Mouse (Mus musculus) heart, adult 2 months (tissue): ENCODE measurements around the gene Prox1. TPM values are rescaled to one million over a fixed set of nuclear protein-coding genes. Genes with fewer than 3 reads are reported as not detected.

Experiments
- DNase-seq, 2 experiments: peaks; one replicate each; pipeline ENCODE4 v3.0.0; 2021
- H3K27ac ChIP-seq: fragments of 200-600 bp; 2 replicates; pipeline ENCODE4 v1.8.1; 2022
- H3K27me3 ChIP-seq: fragments of 200-500 bp; 2 replicates; pipeline ENCODE4 v1.6.1; 2012; ENCODE audit warnings: mild to moderate bottlenecking, low read length, inconsistent platforms, mixed read lengths; ENCODE audit not compliant: control insufficient read depth, insufficient read depth
- H3K36me3 ChIP-seq: fragments of 200-500 bp; 2 replicates; pipeline ENCODE4 v1.6.1; 2012; ENCODE audit warnings: low read length, inconsistent platforms; ENCODE audit not compliant: control insufficient read depth, insufficient read depth
- H3K4me1 ChIP-seq: fragments of 200-500 bp; 2 replicates; pipeline ENCODE4 v1.6.1; 2011; ENCODE audit warnings: low read length; ENCODE audit not compliant: control insufficient read depth, insufficient read depth
- H3K4me3 ChIP-seq: fragments of 200-600 bp; 2 replicates; pipeline ENCODE4 v1.8.1; 2022
- H3K79me2 ChIP-seq: fragments of 200-500 bp; replicated peaks from 2 replicates; pipeline ENCODE4 v1.6.1; 2012; ENCODE audit warnings: mild to moderate bottlenecking, inconsistent platforms, low read length, moderate library complexity, mixed read lengths; ENCODE audit not compliant: control insufficient read depth, insufficient read depth
- H3K9ac ChIP-seq: fragments of 200-500 bp; 2 replicates; pipeline ENCODE4 v1.6.1; 2012; ENCODE audit warnings: low read depth, mild to moderate bottlenecking, control low read depth, inconsistent platforms, low read length, mixed read lengths
- CTCF ChIP-seq: fragments of 200-600 bp; IDR thresholded peaks from 2 replicates; pipeline ENCODE4 v1.8.1; 2022; ENCODE audit warnings: antibody characterized with exemption, mild to moderate bottlenecking, moderate library complexity
- EP300 ChIP-seq: fragments of 200-500 bp; IDR thresholded peaks from 2 replicates; pipeline ENCODE4 v1.6.1; 2011; ENCODE audit warnings: low read depth, low read length, control low read depth; ENCODE audit not compliant: insufficient read depth
- POLR2A ChIP-seq: fragments of 200-500 bp; IDR thresholded peaks from 2 replicates; pipeline ENCODE4 v1.6.1; 2011; ENCODE audit warnings: mild to moderate bottlenecking, low read depth, low read length, control low read depth; ENCODE audit not compliant: insufficient read depth
- WGBS: fragments of 180-500 bp; shearing (Covaris S2); methylation state at CpG from one replicate; pipeline ENCODE4 v1.1.7; 2018; 5-methylcytosine and 5-hydroxymethylcytosine counted together
- intact Hi-C: fragments of 180-260 bp; cut with DNase I; formaldehyde crosslinking; loops from one replicate; pipeline ENCODE4 v1.15.1; 2025
- polyA plus RNA-seq: library from polyadenylated mRNA; depleted of rRNA; stranded (reverse); fragments of >200 nt; gene quantifications from 2 replicates; pipeline ENCODE4 v1.2.3, GENCODE M21; 2012
- total RNA-seq, 2 experiments: library from RNA; stranded (reverse); gene quantifications; 2 replicates each; pipeline ENCODE4 v1.2.3; 2021

The Prox1 gene
- total and polyA plus RNA-seq, 3 experiments, result 12.1 to 57.3 (median 46.2) TPM

DNA sequence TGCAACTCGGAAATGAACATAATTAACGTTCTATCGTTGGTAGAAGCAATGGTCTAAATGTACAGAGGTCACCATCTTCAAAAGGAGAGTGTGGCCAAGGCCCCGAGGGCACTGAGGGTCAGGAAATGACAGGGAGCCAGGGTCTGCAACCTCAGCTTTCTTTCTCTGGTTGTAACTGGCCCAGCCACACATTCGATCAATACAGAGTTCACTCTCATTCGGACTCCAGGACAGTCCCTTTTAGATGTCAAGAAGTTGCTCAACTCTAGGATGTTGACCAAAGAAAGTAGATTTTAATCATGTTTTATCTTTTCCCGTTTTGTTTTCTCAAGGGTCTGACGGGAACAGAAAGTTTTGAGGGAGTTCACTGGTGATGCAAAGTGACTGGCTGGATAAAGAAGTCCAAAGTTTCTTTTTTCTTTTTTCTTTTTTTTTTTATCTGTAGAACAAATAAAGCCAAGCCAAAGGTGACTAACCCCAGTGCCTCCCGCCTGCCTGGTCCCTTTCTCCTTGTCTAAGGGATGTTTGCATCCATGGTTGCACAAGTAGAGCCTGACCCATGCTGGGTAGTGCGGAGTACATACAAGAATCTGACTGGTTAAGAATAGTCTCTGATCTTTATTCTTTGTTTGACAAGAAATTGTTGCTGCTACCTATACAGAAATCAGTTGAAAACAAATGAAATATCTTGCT is 34.0 kb upstream of the Prox1 start:
- Histone ChIP-seq H3K79me2 (no peaks in the 10 kb centered on the region), H3K27ac (no peak overlapping the region), H3K4me3 (no peak overlapping the region), H3K9ac (no peak overlapping the region), H3K36me3 (no peaks in the 10 kb centered on the region), H3K27me3 (no peaks in the 10 kb centered on the region), H3K4me1 (no peaks in the 10 kb centered on the region)
- no peak for DNase-seq
- 67% methylated on average over 10 of the region's 10 CpGs for WGBS
- intact Hi-C loops, result no loop called here
- TF ChIP-seq POLR2A (no peak), EP300 (no peak), CTCF (no peak)

DNA sequence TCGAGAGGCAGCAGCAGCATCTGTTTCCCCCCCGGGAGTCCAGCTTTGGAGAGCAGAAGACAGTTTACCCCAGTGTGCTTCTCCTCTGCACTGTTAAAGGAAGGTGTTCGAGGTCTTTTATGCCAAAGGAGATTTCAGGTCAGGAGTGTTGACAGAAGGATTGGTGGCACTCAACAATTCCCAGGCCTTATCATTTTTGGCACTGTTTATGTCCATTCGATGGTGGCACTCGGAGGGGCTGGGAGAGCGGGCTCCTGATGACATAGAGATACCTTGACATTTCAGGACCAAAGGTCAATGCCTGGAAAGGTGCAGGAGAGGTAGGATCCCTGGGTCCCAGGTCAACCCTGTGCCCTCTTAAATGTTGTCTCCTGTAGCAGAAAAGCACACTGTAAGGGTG is 31.2 kb upstream of the Prox1 start:
- H3K27ac ChIP-seq, result no peak overlapping the region
- WGBS, result 40% methylated on average over 6 of the region's 6 CpGs
- DNase-seq, result peak; percentile 28 to 30
- no peak overlapping the region for H3K9ac ChIP-seq
- H3K36me3 ChIP-seq, result no peaks in the 10 kb centered on the region
- H3K4me1 ChIP-seq, result no peaks in the 10 kb centered on the region
- intact Hi-C loops, result no loop called here
- no peaks in the 10 kb centered on the region for H3K27me3 ChIP-seq
- no peak overlapping the region for H3K4me3 ChIP-seq
- no peaks in the 10 kb centered on the region for H3K79me2 ChIP-seq
- TF ChIP-seq EP300 (no peak), POLR2A (no peak), CTCF (no peak)

DNA sequence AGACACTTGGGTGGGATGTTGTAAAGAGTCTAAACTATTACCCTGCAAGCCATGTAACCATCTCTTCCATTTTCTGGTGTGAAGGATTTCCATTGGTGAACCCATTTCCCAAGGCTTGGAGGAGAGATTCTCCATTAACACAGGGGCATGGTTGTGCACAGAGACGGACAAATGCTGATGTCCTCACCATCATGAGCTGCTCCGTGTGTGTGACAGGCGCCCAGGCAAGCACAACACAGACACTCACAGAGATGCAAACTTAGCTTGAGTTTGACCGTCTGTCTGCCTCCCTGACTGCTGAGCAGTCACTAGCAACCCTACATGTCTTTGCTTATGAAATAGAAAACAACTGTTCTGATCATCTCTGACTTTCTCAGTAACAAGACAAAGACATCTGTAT is 30.5 kb upstream of the Prox1 start:
- TF ChIP-seq EP300 (no peak), CTCF (no peak), POLR2A (no peak)
- Histone ChIP-seq H3K27ac (no peak overlapping the region), H3K27me3 (no peaks in the 10 kb centered on the region), H3K4me3 (no peak overlapping the region), H3K9ac (no peak overlapping the region), H3K36me3 (no peaks in the 10 kb centered on the region), H3K79me2 (no peaks in the 10 kb centered on the region), H3K4me1 (no peaks in the 10 kb centered on the region)
- WGBS, result 93% methylated on average over 4 of the region's 4 CpGs
- DNase-seq, result no peak
- intact Hi-C loops, result no loop called here

DNA sequence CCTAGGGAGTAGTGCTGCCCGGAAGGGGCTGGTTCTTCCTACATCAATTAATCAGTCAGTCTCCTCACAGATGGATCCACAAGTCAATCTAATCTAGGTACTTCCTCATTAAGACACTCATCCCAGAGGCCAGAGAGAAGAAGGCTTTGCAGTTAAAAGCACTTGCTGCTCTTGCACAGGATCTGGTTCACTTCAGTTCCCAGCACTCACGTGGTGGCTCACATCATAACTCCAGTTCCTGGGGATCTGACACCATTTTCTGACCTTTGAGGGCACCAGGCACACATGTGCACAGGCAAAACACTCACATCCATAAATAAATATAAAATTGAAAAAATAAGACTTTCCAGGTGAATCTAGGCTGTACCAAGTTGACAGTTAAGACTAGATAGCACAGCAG is 27.7 kb upstream of the Prox1 start:
- no peak for DNase-seq
- 88% methylated on average over 2 of the region's 2 CpGs for WGBS
- no peak overlapping the region for H3K27ac ChIP-seq
- H3K27me3 ChIP-seq, result no peaks in the 10 kb centered on the region
- H3K36me3 ChIP-seq, result no peaks in the 10 kb centered on the region
- H3K79me2 ChIP-seq, result no peaks in the 10 kb centered on the region
- H3K9ac ChIP-seq, result no peak overlapping the region
- no peak overlapping the region for H3K4me3 ChIP-seq
- intact Hi-C loops, result no loop called here
- TF ChIP-seq CTCF (no peak), EP300 (no peak), POLR2A (no peak)
- H3K4me1 ChIP-seq, result no peaks in the 10 kb centered on the region

DNA sequence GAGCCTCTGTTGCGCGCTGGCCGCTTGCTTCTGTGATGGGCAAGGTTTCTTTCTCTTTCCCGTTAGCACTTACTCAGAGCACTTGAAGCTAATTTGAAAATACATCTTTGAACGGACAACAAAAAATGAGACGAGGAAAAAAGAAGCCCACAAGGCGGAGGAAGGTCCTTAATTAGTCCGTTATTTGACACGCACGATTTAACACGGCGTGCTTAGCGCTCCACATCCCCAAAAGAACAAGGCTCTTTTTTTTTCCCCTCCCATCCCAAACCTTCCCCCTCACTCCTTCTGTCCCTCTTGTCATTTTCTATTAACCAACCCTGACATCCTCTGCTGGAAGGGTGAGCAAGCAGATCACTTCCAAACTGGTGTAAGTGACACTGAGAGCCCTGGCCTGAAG is 21.5 kb upstream of the Prox1 start:
- H3K27ac ChIP-seq, result no peak overlapping the region
- H3K27me3 ChIP-seq, result no peaks in the 10 kb centered on the region
- peaks cover 1% of the 10 kb centered on the region for H3K4me1 ChIP-seq
- no peak for DNase-seq
- 96% methylated on average over 13 of the region's 13 CpGs for WGBS
- intact Hi-C loops, result no loop called here
- H3K9ac ChIP-seq, result no peak overlapping the region
- H3K4me3 ChIP-seq, result no peak overlapping the region
- no peaks in the 10 kb centered on the region for H3K79me2 ChIP-seq
- TF ChIP-seq EP300 (no peak), CTCF (no peak), POLR2A (no peak)
- no peaks in the 10 kb centered on the region for H3K36me3 ChIP-seq

DNA sequence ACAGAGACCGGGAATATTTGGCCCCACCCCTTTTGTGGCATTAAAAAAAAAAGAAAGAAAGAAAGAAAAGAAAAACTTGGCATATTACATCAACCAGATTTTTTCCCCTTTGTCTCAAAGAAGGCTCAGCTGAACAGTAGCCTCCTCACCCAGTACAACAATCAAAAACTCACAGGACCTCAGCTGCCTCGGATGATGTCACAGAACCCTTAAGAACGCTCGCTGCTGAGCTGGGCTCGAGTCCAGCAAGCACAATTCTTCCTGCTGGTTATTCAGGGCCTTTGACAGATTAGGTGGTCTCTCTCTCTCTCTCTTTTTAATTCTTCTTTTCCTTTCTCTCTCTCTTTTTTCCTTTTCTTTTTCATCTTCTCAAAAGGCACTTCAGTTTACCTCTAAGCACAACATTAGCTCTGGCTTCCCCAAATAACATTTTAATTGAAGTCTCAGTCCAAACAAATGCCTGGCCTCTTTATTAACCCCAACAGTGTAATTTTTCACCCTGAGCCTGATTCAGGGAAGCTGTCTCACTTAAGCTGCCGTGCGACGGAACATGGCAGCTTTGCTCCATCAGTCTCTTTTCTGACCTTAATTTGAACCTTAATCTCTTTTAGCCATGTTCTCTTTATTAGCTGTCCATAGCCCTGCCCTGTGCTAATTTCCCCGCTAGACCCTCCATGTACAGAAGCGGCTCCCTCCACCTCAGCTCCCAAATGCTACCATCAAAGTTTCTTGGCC is 19.9 kb upstream of the Prox1 start:
- TF ChIP-seq CTCF, result no peak
- TF ChIP-seq EP300, result no peak
- TF ChIP-seq POLR2A, result no peak
- Histone ChIP-seq H3K36me3 (no peaks in the 10 kb centered on the region), H3K4me1 (peaks cover 1% of the 10 kb centered on the region), H3K4me3 (no peak overlapping the region), H3K9ac (no peak overlapping the region), H3K79me2 (no peaks in the 10 kb centered on the region), H3K27me3 (no peaks in the 10 kb centered on the region), H3K27ac (no peak overlapping the region)
- intact Hi-C loops, result no loop called here
- DNase-seq, result no peak
- 34% methylated on average over 10 of the region's 10 CpGs for WGBS
